Mouse (Mus musculus) erythroblast, embryonic 14.5 days (primary cell): ENCODE data around the gene Herc2.

Experiments
- GATA1 ChIP-seq: IDR thresholded peaks from 2 replicates; pipeline ENCODE4 v1.6.1; 2012; ENCODE audit warnings: low read length, inconsistent platforms, mixed read lengths
- TAL1 ChIP-seq: IDR thresholded peaks from 3 replicates; pipeline ENCODE4 v1.6.1; 2012; ENCODE audit warnings: low read length, inconsistent platforms, mixed read lengths

DNA sequence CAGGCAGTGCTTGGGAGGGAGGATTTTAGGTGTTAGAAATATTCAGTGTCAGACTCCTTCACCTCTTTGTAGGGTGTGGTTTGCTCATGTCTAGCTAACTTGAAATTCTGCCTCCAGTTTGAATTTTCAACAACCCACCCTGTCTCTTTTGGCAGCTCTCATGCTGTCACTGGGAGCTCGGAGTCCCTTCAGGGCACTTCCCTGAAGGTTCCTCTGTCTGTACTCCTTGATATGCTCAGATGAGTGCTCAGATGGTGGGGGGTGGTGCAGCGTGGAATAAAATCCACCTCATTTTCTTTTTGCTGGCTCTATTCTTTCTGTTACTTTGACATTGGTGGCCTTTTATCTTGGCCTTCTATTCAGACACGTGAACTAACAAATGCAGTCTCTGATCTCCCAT lies 127.4 kb downstream of the Herc2 start:
- no peak for TF ChIP-seq GATA1
- no peak for TF ChIP-seq TAL1
